In genomic region chr15:23036208-23037065, GRCm38 (mm10) we compare ENCODE assay signal across 8 mouse cellular contexts.
A peak's percentile ranks its signal among the peaks of the same experiment; 100 is the strongest.
DNase-seq lines count a peak whose midpoint lies in the region; ATAC-seq lines count a peak whose summit lies in the region.

No protein-coding gene starts in this region.

- peak overlapping the region; percentile 84 for H3K4me2 ChIP-seq in heart, embryonic 11.5 days
- H3K4me2 ChIP-seq in liver, embryonic 13.5 days = peak overlapping the region; percentile 33
- H3K4me2 ChIP-seq in neural tube, embryonic 15.5 days = peak overlapping the region; percentile 63

- H3K4me3 ChIP-seq in heart, embryonic 11.5 days (ENCODE audit: low read depth, low read length) = peak overlapping the region; percentile 42
- H3K4me3 ChIP-seq in liver, embryonic 13.5 days (replicated peaks) = peak overlapping the region; percentile 18
- H3K4me3 ChIP-seq in neural tube, embryonic 15.5 days (replicated peaks) = peak overlapping the region; percentile 45

- H3K4me1 ChIP-seq in heart, embryonic 11.5 days (ENCODE audit: control insufficient read depth, insufficient read depth, low read length) = no peaks in the 10 kb centered on the region
- no peaks in the 10 kb centered on the region for H3K4me1 ChIP-seq in liver, embryonic 13.5 days (replicated peaks)
- peaks cover 8% of the 10 kb centered on the region for H3K4me1 ChIP-seq in neural tube, embryonic 15.5 days

- DNase-seq in gastrocnemius, postnatal 10 days = peak; percentile 51
- no peak for DNase-seq in gastrocnemius, adult 8-10 months (ENCODE audit: low spot score in 2 of 2)
- DNase-seq in embryo, embryonic 9.5 days (ENCODE audit: extremely low spot score) = peak; percentile 67
- peak; percentile 72 for DNase-seq in layer of hippocampus, adult 11-12 months (ENCODE audit: low spot score)
- no peak for DNase-seq in liver, embryonic 13.5 days
- no peak for DNase-seq in thymus, postnatal 0 days (ENCODE audit: low spot score)

- H3K36me3 ChIP-seq in heart, embryonic 11.5 days (ENCODE audit: control insufficient read depth, insufficient read depth, low read length) = no peaks in the 10 kb centered on the region
- H3K36me3 ChIP-seq in liver, embryonic 13.5 days = no peaks in the 10 kb centered on the region
- H3K36me3 ChIP-seq in neural tube, embryonic 15.5 days = no peaks in the 10 kb centered on the region

- H3K9ac ChIP-seq in heart, embryonic 11.5 days (ENCODE audit: low read depth, low read length) = no peak overlapping the region
- no peak overlapping the region for H3K9ac ChIP-seq in liver, embryonic 13.5 days
- H3K9ac ChIP-seq in neural tube, embryonic 15.5 days (replicated peaks) = peak overlapping the region; percentile 51

- H3K9me3 ChIP-seq in heart, embryonic 11.5 days (replicated peaks; ENCODE audit: control insufficient read depth, low read length) = no peaks in the 10 kb centered on the region
- H3K9me3 ChIP-seq in liver, embryonic 13.5 days (replicated peaks) = no peaks in the 10 kb centered on the region
- no peaks in the 10 kb centered on the region for H3K9me3 ChIP-seq in neural tube, embryonic 15.5 days (replicated peaks)

- no peaks in the 10 kb centered on the region for H3K27me3 ChIP-seq in heart, embryonic 11.5 days (ENCODE audit: control insufficient read depth, insufficient read depth, low read length)
- H3K27me3 ChIP-seq in liver, embryonic 13.5 days = no peaks in the 10 kb centered on the region; the same call in 1 of the 2 replicates
- no peaks in the 10 kb centered on the region for H3K27me3 ChIP-seq in neural tube, embryonic 15.5 days (replicated peaks)

- WGBS in heart, embryonic 11.5 days (ENCODE audit: insufficient replicate concordance) = 9% methylated on average over 23 of the region's 23 CpGs
- 10% methylated on average over 23 of the region's 23 CpGs for WGBS in liver, embryonic 13.5 days (ENCODE audit: insufficient replicate concordance)
- 2% methylated on average over 23 of the region's 23 CpGs for WGBS in neural tube, embryonic 15.5 days

- H3K27ac ChIP-seq in heart, embryonic 11.5 days (ENCODE audit: low read depth, low read length) = no peak overlapping the region
- H3K27ac ChIP-seq in liver, embryonic 13.5 days = no peak overlapping the region
- peak overlapping the region; percentile 81 for H3K27ac ChIP-seq in neural tube, embryonic 15.5 days (replicated peaks)

- ATAC-seq in heart, embryonic 11.5 days (replicated peaks; ENCODE audit: insufficient number of reproducible peaks, low FRiP score, low TSS enrichment) = peak; percentile 94
- no peak for ATAC-seq in liver, embryonic 13.5 days (ENCODE audit: low read depth)
- peak; percentile 99 for ATAC-seq in neural tube, embryonic 15.5 days (ENCODE audit: low FRiP score)

Comparison
In these comparisons a context has a peak if more than half of its experiments do, and no peak if none do; other contexts are left out.
1. DNase-seq: peak in gastrocnemius, postnatal 10 days (single experiment), embryo, embryonic 9.5 days (single experiment) and layer of hippocampus, adult 11-12 months (single experiment); none in gastrocnemius, adult 8-10 months (0 of 2), liver, embryonic 13.5 days (single experiment) and thymus, postnatal 0 days (single experiment).
2. H3K4me2 ChIP-seq: peak in every context shown above with its lines; median percentile 84 in heart, embryonic 11.5 days; 63 in neural tube, embryonic 15.5 days; 33 in liver, embryonic 13.5 days.
3. Peak in every context shown above with its lines, with median percentiles within 50 percentile points of each other: H3K4me3 ChIP-seq.